Mouse (Mus musculus) liver, postnatal 0 days (tissue): ENCODE results near the gene Napsa.

Experiments
- CTCF ChIP-seq: sonication (generic); IDR thresholded peaks from 2 replicates; pipeline ENCODE4 v1.5.1; 2016; ENCODE audit warnings: antibody characterized with exemption, low read depth
- EP300 ChIP-seq: IDR thresholded peaks from 2 replicates; pipeline ENCODE4 v1.6.1; 2016; ENCODE audit warnings: antibody characterized with exemption, low read depth, mild to moderate bottlenecking

DNA sequence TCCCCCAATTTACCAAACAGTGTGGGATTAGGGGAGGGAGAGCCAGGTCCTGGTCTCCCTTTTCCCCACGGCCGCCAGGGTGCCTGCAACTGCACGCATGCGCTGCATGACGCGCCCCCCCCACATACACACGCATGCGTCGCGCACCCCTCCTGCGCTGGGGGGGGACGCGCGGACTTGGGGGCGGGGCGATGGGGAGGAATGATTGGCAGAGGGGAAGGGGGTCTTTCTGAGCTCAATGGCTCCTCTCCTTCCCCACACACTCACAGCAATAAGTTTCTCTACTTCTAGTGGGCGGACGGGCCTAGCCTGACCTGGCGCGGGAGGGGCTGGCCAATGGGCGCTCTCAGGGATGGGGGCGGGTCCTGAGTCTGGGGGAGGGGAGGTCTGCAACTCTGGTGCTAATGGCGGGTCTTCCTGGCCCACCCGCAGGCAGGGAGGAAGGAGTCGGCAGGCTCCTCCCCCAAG, 32.0 kb downstream of the Napsa start:
- TF ChIP-seq CTCF (no peak), EP300 (no peak)
